Mouse (Mus musculus) effector memory CD4-positive, alpha-beta T cell, adult 7 months (primary cell): ENCODE measurements around the gene Frmd6. TPM values are rescaled to one million over a fixed set of nuclear protein-coding genes. Genes with fewer than 3 reads are reported as not detected.

ENCODE experiments used
- polyA plus RNA-seq: library from polyadenylated mRNA; unstranded; fragments of 100-300 nt; shearing (Covaris generic); gene quantifications from one replicate; pipeline ENCODE4 v1.2.1, GENCODE M21; 2017

Gene Frmd6
- polyA plus RNA-seq: 7.8 TPM

GRCm38 (mm10) chr12:70824729-70825650 is at the start of gene Frmd6:
TSS of gene Frmd6 (plus strand) at chr12:70825514.

GRCm38 (mm10) chr12:70937571-70938384 is 112.5 kb downstream of the Frmd6 start, which contains the start of gene Actr10:
TSS of gene Actr10 (plus strand) at chr12:70937857.

Other genes with a start within 250 kb of the Frmd6 start
- 189 TPM for gene Actr10, start 112.3 kb downstream of the Frmd6 start, polyA plus RNA-seq
- 293 TPM for gene Psma3, start 149.1 kb downstream of the Frmd6 start, polyA plus RNA-seq
- 143 TPM for gene Arid4a, start 190.5 kb downstream of the Frmd6 start, polyA plus RNA-seq